Mouse (Mus musculus) frontal cortex, postnatal 25 days (tissue): ENCODE measurements at regions not wholly inside any gene's neighbourhood (a gene's known extent, or its start where the extent isn't known, plus 50 kb on each side); places are given as distances from the start of the nearest gene placed in this dataset.

Experiments
- DNase-seq, 2 experiments: peaks; one replicate each; pipeline ENCODE4 v3.0.0; 2022; ENCODE audit warnings: low spot score in 2 of 2

DNA sequence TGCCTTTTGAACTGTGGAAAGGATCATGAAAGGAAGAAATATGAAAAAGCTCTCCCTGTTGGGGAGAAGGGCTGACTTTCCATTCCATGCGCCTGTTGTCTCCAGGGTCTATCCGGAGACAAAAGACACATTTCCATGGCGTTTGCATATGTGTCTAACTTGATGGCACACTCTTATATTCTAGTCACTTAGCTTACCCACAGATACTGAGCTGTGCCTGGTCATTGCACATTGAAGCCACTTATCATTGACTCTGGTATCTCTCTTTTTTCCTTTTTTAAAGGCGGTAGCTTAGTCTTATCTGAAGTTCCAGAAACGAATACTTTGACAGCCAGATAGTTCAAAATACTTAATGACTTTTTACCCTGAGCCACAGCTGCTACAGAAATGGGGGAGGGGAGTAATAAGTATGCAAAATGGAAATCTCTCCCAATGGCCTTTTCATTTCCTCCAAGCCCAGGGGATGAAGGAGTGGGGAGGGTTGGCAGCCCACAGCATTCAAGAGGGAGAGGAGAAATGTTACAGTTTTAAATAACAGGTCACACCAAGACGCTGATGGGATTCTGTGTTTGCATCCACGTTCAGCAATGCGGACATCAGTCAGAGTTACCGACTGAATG is 137.9 kb upstream of the Slc35f3 start:
- no peak for DNase-seq

GRCm38 (mm10) chr8:126162748-126163371 is 135.5 kb upstream of the Slc35f3 start:
- peak; percentile 27 to 39 for DNase-seq

- DNase-seq: no peak
Measured at GRCm38 (mm10) chr8:126163954-126164353, 134.4 kb upstream of the Slc35f3 start.

- DNase-seq: no peak
Measured at GRCm38 (mm10) chr8:126165486-126166095, 132.8 kb upstream of the Slc35f3 start.

DNA sequence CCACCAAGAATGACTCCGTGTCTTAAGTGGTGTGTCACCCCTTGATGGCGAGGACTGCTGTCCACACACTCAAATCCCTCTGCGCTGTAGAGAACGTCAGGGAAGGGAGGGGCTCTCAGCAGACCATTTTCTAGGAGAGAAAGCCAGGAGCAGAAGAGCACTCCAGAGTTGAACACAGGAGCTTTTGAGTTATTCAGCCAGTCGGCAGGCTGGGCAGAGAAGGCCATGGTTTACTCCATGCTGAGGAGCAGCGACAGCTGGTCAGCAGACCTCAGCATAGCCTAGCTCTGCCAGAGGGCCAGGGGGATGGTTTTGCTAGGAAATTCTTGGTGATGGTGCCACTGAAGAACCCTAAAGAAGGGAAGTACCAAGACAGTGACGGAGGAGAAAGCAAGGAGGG is 132.0 kb upstream of the Slc35f3 start:
- DNase-seq: no peak

DNA sequence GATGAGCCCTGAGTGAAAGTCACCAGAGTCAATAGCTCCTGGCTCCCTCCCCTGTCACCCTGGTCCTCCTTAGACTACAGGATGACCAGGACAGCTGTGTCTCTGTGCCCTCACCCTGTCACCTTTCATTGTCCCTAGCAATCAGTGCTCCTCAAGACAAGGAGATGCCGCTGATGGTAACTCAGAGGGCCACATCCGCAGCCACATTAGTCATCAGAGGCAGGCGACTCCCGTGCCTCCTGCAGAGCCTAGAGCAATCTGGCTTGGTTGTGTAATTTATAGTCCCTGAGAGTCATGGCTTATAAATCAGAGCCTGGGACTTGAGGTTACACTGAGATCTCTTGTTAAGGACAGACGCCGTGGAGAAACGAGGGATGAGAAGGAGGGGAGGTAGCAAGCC is 123.9 kb upstream of the Slc35f3 start:
- no peak for DNase-seq

DNA sequence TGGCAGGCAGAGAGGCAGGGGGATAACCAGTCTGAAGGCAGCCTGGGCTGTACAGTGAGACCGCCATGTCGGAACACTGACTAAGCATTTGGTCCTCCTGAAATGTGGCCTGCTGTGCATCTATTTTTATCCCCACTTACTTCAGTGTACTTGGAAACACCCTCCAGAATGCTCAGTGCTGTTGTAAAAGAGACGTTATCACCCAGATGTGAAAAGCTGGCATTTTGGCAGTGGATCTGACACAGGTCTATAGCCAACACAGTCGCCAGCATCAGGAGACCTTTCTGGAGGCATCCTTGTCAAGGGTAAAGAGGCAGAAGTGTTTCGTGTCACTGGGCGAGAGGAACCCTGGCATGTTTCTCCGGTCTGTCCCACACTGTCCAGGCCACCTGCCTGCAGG is 122.1 kb upstream of the Slc35f3 start:
- DNase-seq: no peak

DNA sequence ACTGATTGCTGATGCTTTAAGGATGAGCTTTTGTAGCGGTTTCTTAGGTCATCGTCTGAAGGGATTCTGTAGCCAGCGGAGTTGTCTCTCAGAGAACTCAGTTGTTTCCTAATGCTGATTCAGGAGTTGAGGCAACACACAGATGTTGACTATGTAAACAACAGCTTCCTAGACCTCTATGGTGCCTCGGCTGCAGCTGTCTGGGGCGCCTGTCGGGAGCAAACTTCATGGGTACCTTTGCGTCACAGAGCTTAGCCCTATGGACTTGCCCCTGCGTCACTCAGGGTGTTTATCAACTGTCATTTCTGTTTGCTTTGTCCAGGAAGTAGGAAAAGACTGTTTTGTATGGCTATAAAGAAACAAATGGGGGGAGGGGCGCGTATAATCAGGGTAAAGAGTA is 120.5 kb upstream of the Slc35f3 start:
- DNase-seq: no peak

- DNase-seq: no peak
Measured at GRCm38 (mm10) chr8:126188741-126189285, 109.5 kb upstream of the Slc35f3 start.

- no peak for DNase-seq
Measured at GRCm38 (mm10) chr8:126195616-126196015, 102.7 kb upstream of the Slc35f3 start.

DNA sequence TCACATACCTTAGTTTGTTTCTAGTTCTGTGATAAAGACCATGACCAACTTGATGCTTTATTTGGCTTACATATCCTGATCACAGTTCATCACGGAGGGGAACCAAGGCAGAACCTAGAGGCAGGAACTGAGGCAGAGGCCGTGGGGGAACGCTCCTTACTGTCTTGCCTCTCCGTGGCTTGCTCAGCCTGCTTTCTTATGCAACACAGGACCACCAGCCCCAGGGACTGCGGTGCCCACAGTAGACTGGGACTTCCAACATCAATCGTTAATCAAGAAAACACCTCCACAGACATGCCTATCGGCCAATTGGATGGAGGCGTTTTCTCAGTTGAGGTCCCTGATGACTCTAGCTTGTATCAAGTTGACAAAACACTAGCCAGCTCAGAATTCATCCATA is 87.8 kb upstream of the Slc35f3 start:
- no peak for DNase-seq

- DNase-seq: no peak
Measured at GRCm38 (mm10) chr8:126212802-126213201, 85.6 kb upstream of the Slc35f3 start.

DNA sequence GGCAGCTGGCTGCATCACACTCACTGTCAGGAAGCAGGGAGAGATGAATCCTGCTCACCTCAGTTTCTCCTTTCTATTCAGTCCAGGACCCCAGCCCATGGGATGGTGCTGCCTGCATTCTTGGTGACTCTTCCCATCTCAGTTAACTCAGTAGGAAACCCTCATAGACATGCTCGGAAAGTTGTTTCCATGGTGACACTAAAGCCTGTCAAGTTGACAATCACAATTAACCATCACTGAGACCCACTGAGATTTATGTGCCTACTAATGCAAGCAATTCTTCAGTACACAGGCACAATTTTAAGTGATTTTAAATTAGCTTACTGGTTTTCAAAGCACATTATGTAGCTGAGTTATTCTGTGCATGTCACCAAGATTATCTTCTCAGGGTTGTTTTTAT is 83.8 kb upstream of the Slc35f3 start:
- no peak for DNase-seq

DNA sequence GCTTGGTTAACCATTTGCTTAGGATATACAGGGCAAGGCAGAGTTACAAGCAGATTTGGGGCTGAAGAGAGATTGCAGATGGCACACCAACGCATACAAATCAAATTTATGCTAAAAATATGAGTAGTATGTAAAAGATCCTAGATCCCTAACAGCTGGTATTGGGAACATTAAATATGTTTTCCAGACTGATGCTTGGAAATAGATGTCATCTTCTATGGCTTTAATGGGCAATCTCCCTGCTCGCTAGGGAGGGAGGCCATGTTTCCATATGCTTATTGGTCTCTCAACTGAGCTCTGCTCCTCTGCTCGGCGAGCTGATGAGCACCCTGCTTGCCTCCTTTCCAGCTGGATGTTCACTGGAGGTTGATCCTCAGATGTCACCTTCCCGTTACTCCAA is 82.0 kb upstream of the Slc35f3 start:
- DNase-seq: no peak

GRCm38 (mm10) chr8:126221631-126222030 is 76.7 kb upstream of the Slc35f3 start:
- DNase-seq: no peak

GRCm38 (mm10) chr8:126231801-126232200 is 66.6 kb upstream of the Slc35f3 start:
- DNase-seq: no peak

- no peak for DNase-seq
Measured at GRCm38 (mm10) chr8:126232521-126232920, 65.8 kb upstream of the Slc35f3 start.

- no peak for DNase-seq
Measured at GRCm38 (mm10) chr8:126239684-126240083, 58.7 kb upstream of the Slc35f3 start.

DNA sequence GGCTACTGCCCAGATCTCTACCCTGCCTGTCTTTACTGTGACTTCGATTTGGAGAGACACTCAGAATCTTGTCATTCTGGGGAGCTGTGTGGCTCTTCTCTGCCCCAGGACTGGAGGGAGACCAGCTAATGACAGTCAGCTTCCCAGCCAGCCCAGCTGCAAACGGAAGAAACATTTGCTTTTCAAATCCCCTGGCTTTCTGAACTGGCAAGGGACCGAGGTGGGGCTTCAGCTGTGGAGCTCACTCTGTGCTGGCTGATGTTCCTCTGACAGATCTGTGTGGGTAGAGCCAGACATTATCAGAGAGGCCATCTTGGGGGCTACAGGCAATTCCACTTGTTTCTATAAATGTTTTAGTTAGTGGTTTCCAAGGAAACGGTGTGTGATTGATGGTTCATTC is 54.0 kb upstream of the Slc35f3 start:
- DNase-seq: no peak
